Mouse (Mus musculus): ENCODE results near the gene Zfhx3.

GRCm38 (mm10) chr8:108908066-108908465 lies 965.6 kb downstream of the Zfhx3 start:
- TF ChIP-seq CTCF (conservative IDR thresholded peaks at IDR 0.05; ENCODE audit: insufficient read depth, insufficient read length, low read depth, low read length) (no peak), POLR2A (IDR thresholded peaks at IDR 0.05; ENCODE audit: low read depth, low read length) (no peak)

Measured in kidney, adult 2 months (tissue).